Mouse (Mus musculus) embryonic facial prominence, embryonic 11.5 days (tissue): ENCODE measurements around the gene F3. TPM values are rescaled to one million over a fixed set of nuclear protein-coding genes. Genes with fewer than 3 reads are reported as not detected.
"Not testable (repeated sequence)": the region's sequence is repeated elsewhere in the genome, so short reads cannot be mapped to it uniquely, and the experiment has no call there.

Experiments
- ATAC-seq: fragments of 200-750 bp; cut with Nextera tagmentation; replicated peaks from 2 replicates; pipeline ENCODE4 v1.8.0; 2017; ENCODE audit warnings: low read depth; ENCODE audit not compliant: insufficient number of reproducible peaks, low FRiP score, low TSS enrichment
- DNase-seq: peaks from one replicate; pipeline ENCODE4 v3.0.0-alpha.2; 2015; ENCODE audit warnings: low spot score
- H3K27ac ChIP-seq: fragments of 300-500 bp; sonication (generic); replicated peaks from 2 replicates; pipeline ENCODE4 v1.5.1; 2014; ENCODE audit warnings: mild to moderate bottlenecking, low read depth, low read length, control low read depth
- H3K27me3 ChIP-seq: fragments of 300-500 bp; sonication (generic); 2 replicates; pipeline ENCODE4 v1.6.1; 2014; ENCODE audit warnings: mild to moderate bottlenecking, low read length, moderate library complexity, mixed read lengths; ENCODE audit not compliant: control insufficient read depth, insufficient read depth
- H3K36me3 ChIP-seq: fragments of 300-500 bp; sonication (generic); replicated peaks from 2 replicates; pipeline ENCODE4 v1.6.1; 2014; ENCODE audit warnings: low read depth, mild to moderate bottlenecking, low read length, moderate library complexity, mixed read lengths; ENCODE audit not compliant: control insufficient read depth, insufficient read depth
- H3K4me1 ChIP-seq: fragments of 300-500 bp; sonication (generic); 2 replicates; pipeline ENCODE4 v1.6.1; 2014; ENCODE audit warnings: low read length, mixed read lengths; ENCODE audit not compliant: control insufficient read depth, insufficient read depth
- H3K4me2 ChIP-seq: fragments of 300-500 bp; sonication (generic); 2 replicates; pipeline ENCODE4 v1.6.1; 2014; ENCODE audit warnings: low read depth, mild to moderate bottlenecking, control low read depth, low read length, moderate library complexity
- H3K4me3 ChIP-seq: fragments of 300-500 bp; sonication (generic); 2 replicates; pipeline ENCODE4 v1.5.1; 2014; ENCODE audit warnings: low read depth, low read length, control low read depth
- H3K9ac ChIP-seq: fragments of 300-500 bp; sonication (generic); replicated peaks from 2 replicates; pipeline ENCODE4 v1.6.1; 2014; ENCODE audit warnings: mild to moderate bottlenecking, control low read depth, low read length
- H3K9me3 ChIP-seq: fragments of 300-500 bp; sonication (generic); replicated peaks from 2 replicates; pipeline ENCODE4 v1.6.1; 2016; ENCODE audit warnings: mild to moderate bottlenecking, low read length, inconsistent platforms, mixed read lengths; ENCODE audit not compliant: control insufficient read depth
- WGBS: fragments of 180-500 bp; shearing (Covaris S2); extraction: QIAGEN DNeasy Blood & Tissue Kit; methylation state at CpG from one replicate; pipeline ENCODE4 v1.1.7; 2014; 5-methylcytosine and 5-hydroxymethylcytosine counted together
- polyA plus RNA-seq: library from polyadenylated mRNA; unstranded; fragments of >200 nt; fragmentation: Nextera tagmentation; extraction: Ambion mirVana; gene quantifications from 2 replicates; pipeline ENCODE4 v1.2.1, GENCODE M21; 2014

F3 gene
- polyA plus RNA-seq, 1 experiment from 2014 or later = 14.2 TPM

GRCm38 (mm10) chr3:121736025-121736744 lies 12.8 kb downstream of the F3 start:
- 0 out of 2 replicates have a peak, but pooled peaks cover 2% of the 10 kb centered on the region for H3K36me3 ChIP-seq
- 30% methylated on average over 18 of the region's 18 CpGs for WGBS
- H3K4me1 ChIP-seq = no peaks in the 10 kb centered on the region
- H3K4me3 ChIP-seq = no peak overlapping the region
- H3K9ac ChIP-seq = no peak overlapping the region
- peak; percentile 72 for ATAC-seq
- H3K27me3 ChIP-seq = no peaks in the 10 kb centered on the region
- peak; percentile 80 for DNase-seq
- H3K9me3 ChIP-seq = no peaks in the 10 kb centered on the region
- H3K4me2 ChIP-seq = no peak overlapping the region
- H3K27ac ChIP-seq = no peak overlapping the region; the same call in 1 of the 2 replicates

- ATAC-seq = no peak
- no peaks in the 10 kb centered on the region for H3K9me3 ChIP-seq
- 27% methylated on average over 1 of the region's 1 CpGs for WGBS
Observed at GRCm38 (mm10) chr3:121737453-121737852, 14.1 kb downstream of the F3 start.

GRCm38 (mm10) chr3:121737901-121738300 lies 14.6 kb downstream of the F3 start:
- H3K9ac ChIP-seq = no peak overlapping the region
- no peaks in the 10 kb centered on the region for H3K4me1 ChIP-seq
- no peak overlapping the region for H3K4me3 ChIP-seq
- ATAC-seq (no peak), DNase-seq (no peak)
- no peak overlapping the region for H3K27ac ChIP-seq
- no peaks in the 10 kb centered on the region for H3K9me3 ChIP-seq
- no peak overlapping the region for H3K4me2 ChIP-seq
- WGBS = 64% methylated on average over 2 of the region's 2 CpGs
- no peaks in the 10 kb centered on the region for H3K27me3 ChIP-seq
- 0 out of 2 replicates have a peak, but pooled peaks cover 2% of the 10 kb centered on the region for H3K36me3 ChIP-seq

More at GRCm38 (mm10) chr3:121737453-121737852, 14.1 kb downstream of the F3 start:
- Histone ChIP-seq H3K27ac (no peak overlapping the region), H3K36me3 (0 out of 2 replicates have a peak, but pooled peaks cover 2% of the 10 kb centered on the region), H3K27me3 (no peaks in the 10 kb centered on the region), H3K4me3 (no peak overlapping the region), H3K9ac (no peak overlapping the region), H3K4me1 (no peaks in the 10 kb centered on the region), H3K4me2 (no peak overlapping the region)
- no peak for DNase-seq

GRCm38 (mm10) chr3:121738742-121739342 lies 15.5 kb downstream of the F3 start:
- Histone ChIP-seq H3K36me3 (0 out of 2 replicates have a peak, but pooled peaks cover 2% of the 10 kb centered on the region), H3K9me3 (no peaks in the 10 kb centered on the region), H3K4me2 (no peak overlapping the region), H3K27me3 (no peaks in the 10 kb centered on the region), H3K4me3 (no peak overlapping the region), H3K9ac (no peak overlapping the region), H3K27ac (no peak overlapping the region), H3K4me1 (no peaks in the 10 kb centered on the region)
- DNase-seq (no peak), ATAC-seq (no peak)
- WGBS = 70% methylated on average over 9 of the region's 9 CpGs

GRCm38 (mm10) chr3:121739489-121740213 lies 16.3 kb downstream of the F3 start:
- no peak overlapping the region for H3K9ac ChIP-seq
- no peaks in the 10 kb centered on the region for H3K36me3 ChIP-seq
- H3K9me3 ChIP-seq = no peaks in the 10 kb centered on the region
- no peak overlapping the region for H3K27ac ChIP-seq
- DNase-seq (no peak), ATAC-seq (no peak)
- no peaks in the 10 kb centered on the region for H3K4me1 ChIP-seq
- H3K4me2 ChIP-seq = no peak overlapping the region
- WGBS = 54% methylated on average over 17 of the region's 17 CpGs
- no peaks in the 10 kb centered on the region for H3K27me3 ChIP-seq
- H3K4me3 ChIP-seq = no peak overlapping the region

GRCm38 (mm10) chr3:121741186-121741848 lies 18.0 kb downstream of the F3 start:
- not testable (repeated sequence) for H3K4me2 ChIP-seq, ATAC-seq, H3K4me1 ChIP-seq, H3K27ac ChIP-seq, H3K4me3 ChIP-seq, H3K9ac ChIP-seq, H3K27me3 ChIP-seq, H3K36me3 ChIP-seq, DNase-seq, H3K9me3 ChIP-seq
- 86% methylated on average over 4 of the region's 4 CpGs for WGBS

- H3K27me3 ChIP-seq, ATAC-seq, DNase-seq, H3K4me3 ChIP-seq, H3K9me3 ChIP-seq, H3K4me1 ChIP-seq, H3K36me3 ChIP-seq, H3K9ac ChIP-seq, H3K4me2 ChIP-seq, H3K27ac ChIP-seq: not testable (repeated sequence)
- WGBS = 87% methylated on average over 10 of the region's 10 CpGs
Observed at GRCm38 (mm10) chr3:121754319-121755090, 31.2 kb downstream of the F3 start.
